Mouse (Mus musculus) liver, postnatal 0 days (tissue): Measurements from ENCODE around the gene Arhgef17. TPM values are rescaled to one million over a fixed set of nuclear protein-coding genes. Genes with fewer than 3 reads are reported as not detected.

Experiments used
- ATAC-seq: fragments of 200-750 bp; cut with Nextera tagmentation; 2 replicates; pipeline ENCODE4 v1.8.0; 2017; ENCODE audit warnings: mild to moderate bottlenecking, moderate library complexity
- DNase-seq: peaks from one replicate; pipeline ENCODE4 v3.0.0-alpha.2; 2016
- H3K27ac ChIP-seq: fragments of 300-500 bp; sonication (generic); 2 replicates; pipeline ENCODE4 v1.5.1; 2014; ENCODE audit warnings: antibody characterized with exemption, moderate library complexity, mild to moderate bottlenecking, low read depth
- H3K27me3 ChIP-seq: fragments of 300-500 bp; sonication (generic); 2 replicates; pipeline ENCODE4 v1.6.1; 2014; ENCODE audit warnings: low read length, control low read depth, mixed read lengths; ENCODE audit not compliant: insufficient read depth
- H3K36me3 ChIP-seq: fragments of 300-500 bp; sonication (generic); replicated peaks from 2 replicates; pipeline ENCODE4 v1.6.1; 2014; ENCODE audit warnings: mild to moderate bottlenecking, control low read depth, low read length, moderate library complexity, mixed read lengths; ENCODE audit not compliant: insufficient read depth
- H3K4me1 ChIP-seq: fragments of 300-500 bp; sonication (generic); 2 replicates; pipeline ENCODE4 v1.6.1; 2014; ENCODE audit warnings: antibody characterized with exemption, mild to moderate bottlenecking, control low read depth; ENCODE audit not compliant: insufficient read depth
- H3K4me2 ChIP-seq: fragments of 300-500 bp; sonication (generic); 2 replicates; pipeline ENCODE4 v1.6.1; 2014; ENCODE audit warnings: low read depth, mild to moderate bottlenecking, low read length, moderate library complexity, mixed read lengths
- H3K4me3 ChIP-seq: fragments of 300-500 bp; sonication (generic); 2 replicates; pipeline ENCODE4 v1.5.1; 2014; ENCODE audit warnings: low read depth, low read length
- H3K9ac ChIP-seq: fragments of 300-500 bp; sonication (generic); replicated peaks from 2 replicates; pipeline ENCODE4 v1.6.1; 2014; ENCODE audit warnings: mild to moderate bottlenecking, moderate library complexity
- H3K9me3 ChIP-seq: fragments of 300-500 bp; sonication (generic); 2 replicates; pipeline ENCODE4 v1.6.1; 2016; ENCODE audit warnings: mild to moderate bottlenecking, control low read depth, low read length, mixed read lengths
- CTCF ChIP-seq: sonication (generic); IDR thresholded peaks from 2 replicates; pipeline ENCODE4 v1.5.1; 2016; ENCODE audit warnings: antibody characterized with exemption, low read depth
- EP300 ChIP-seq: IDR thresholded peaks from 2 replicates; pipeline ENCODE4 v1.6.1; 2016; ENCODE audit warnings: antibody characterized with exemption, low read depth, mild to moderate bottlenecking
- WGBS: fragments of 180-500 bp; shearing (Covaris S2); extraction: QIAGEN DNeasy Blood & Tissue Kit; methylation state at CpG from one replicate; pipeline ENCODE4 v1.1.7; 2014; ENCODE audit not compliant: insufficient replicate concordance; 5-methylcytosine and 5-hydroxymethylcytosine counted together
- polyA plus RNA-seq: library from polyadenylated mRNA; unstranded; fragments of >200 nt; fragmentation: Nextera tagmentation; extraction: Ambion mirVana; gene quantifications from 2 replicates; pipeline ENCODE4 v1.2.1, GENCODE M21; 2015

Gene Arhgef17
- polyA plus RNA-seq, 1 experiment from 2014 or later: 0.35 TPM

GRCm38 (mm10) chr7:100928456-100928855 is 3.5 kb downstream of the Arhgef17 start:
- Histone ChIP-seq H3K9ac (no peak overlapping the region), H3K27ac (no peak overlapping the region), H3K27me3 (peaks cover 42% of the 10 kb centered on the region), H3K4me2 (peak overlapping the region; percentile 48; the same call in 1 of the 2 replicates), H3K9me3 (no peaks in the 10 kb centered on the region), H3K36me3 (no peaks in the 10 kb centered on the region), H3K4me1 (peaks cover 13% of the 10 kb centered on the region), H3K4me3 (0 out of 2 replicates have a peak overlapping the region, but pooled peaks have one; percentile 9)
- DNase-seq: no peak
- TF ChIP-seq EP300 (no peak), CTCF (no peak)
- 64% methylated on average over 9 of the region's 9 CpGs for WGBS
- no peak for ATAC-seq

DNA sequence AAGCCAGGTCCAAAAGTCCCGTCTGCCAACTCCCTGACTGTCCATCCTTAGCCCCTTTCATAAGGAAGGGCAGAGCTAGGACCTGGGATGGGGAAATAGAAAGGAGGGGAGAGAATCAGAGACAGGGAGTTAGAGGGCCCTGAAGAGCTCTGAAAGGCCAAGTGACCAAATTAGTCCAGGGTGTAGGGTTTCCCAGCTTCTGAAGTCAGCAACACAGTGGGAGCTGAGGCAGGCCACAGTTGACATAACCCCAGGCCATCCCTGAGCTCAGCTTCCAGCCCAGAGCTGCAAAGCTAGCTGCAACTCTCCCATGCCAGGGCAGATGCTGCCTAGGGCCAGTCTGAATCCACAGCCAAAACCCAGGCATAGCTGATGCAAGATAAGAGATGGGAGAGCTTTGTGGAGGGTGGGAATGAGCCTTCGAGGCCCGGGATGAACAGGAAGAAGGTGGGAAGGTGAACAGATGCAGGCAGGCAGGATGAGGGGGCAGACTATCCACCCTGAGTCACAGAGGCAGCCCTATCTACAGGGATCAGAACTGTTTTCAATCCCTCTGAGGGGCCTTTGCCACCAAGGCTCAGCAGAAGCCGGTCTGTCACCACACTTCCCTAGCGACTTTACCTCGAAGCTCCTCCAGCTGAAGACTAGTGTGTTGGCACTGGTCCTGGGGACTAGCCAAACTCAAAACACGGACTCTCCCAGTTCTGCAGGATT is 4.5 kb downstream of the Arhgef17 start:
- Histone ChIP-seq H3K4me2 (peak overlapping the region; percentile 48), H3K9ac (peak overlapping the region; percentile 11; the same call in 1 of the 2 replicates), H3K27me3 (peaks cover 40% of the 10 kb centered on the region), H3K4me3 (peak overlapping the region; percentile 9), H3K4me1 (peaks cover 13% of the 10 kb centered on the region), H3K27ac (no peak overlapping the region), H3K9me3 (no peaks in the 10 kb centered on the region), H3K36me3 (no peaks in the 10 kb centered on the region)
- ATAC-seq (no peak), DNase-seq (no peak)
- 29% methylated on average over 7 of the region's 7 CpGs for WGBS
- no peak for TF ChIP-seq CTCF
- TF ChIP-seq EP300: no peak

- Histone ChIP-seq H3K9me3 (no peaks in the 10 kb centered on the region), H3K27me3 (peaks cover 29% of the 10 kb centered on the region), H3K4me2 (no peak overlapping the region; the same call in 1 of the 2 replicates), H3K9ac (no peak overlapping the region), H3K36me3 (no peaks in the 10 kb centered on the region), H3K4me3 (no peak overlapping the region), H3K4me1 (peaks cover 5% of the 10 kb centered on the region), H3K27ac (no peak overlapping the region)
- no peak for ATAC-seq
- TF ChIP-seq EP300 (no peak), CTCF (no peak)
- no peak for DNase-seq
- WGBS: 49% methylated on average over 12 of the region's 12 CpGs
Observed at GRCm38 (mm10) chr7:100926311-100926923, 5.5 kb downstream of the Arhgef17 start.

GRCm38 (mm10) chr7:100924674-100925445 is 7.0 kb downstream of the Arhgef17 start:
- Histone ChIP-seq H3K4me1 (peaks cover under 1% of the 10 kb centered on the region; the same call in 1 of the 2 replicates), H3K36me3 (no peaks in the 10 kb centered on the region), H3K4me2 (0 out of 2 replicates have a peak overlapping the region, but pooled peaks have one; percentile 5), H3K9me3 (no peaks in the 10 kb centered on the region), H3K27ac (no peak overlapping the region), H3K9ac (no peak overlapping the region), H3K4me3 (no peak overlapping the region), H3K27me3 (peaks cover 15% of the 10 kb centered on the region)
- no peak for DNase-seq
- 66% methylated on average over 10 of the region's 10 CpGs for WGBS
- no peak for TF ChIP-seq EP300
- TF ChIP-seq CTCF: no peak
- no peak for ATAC-seq

DNA sequence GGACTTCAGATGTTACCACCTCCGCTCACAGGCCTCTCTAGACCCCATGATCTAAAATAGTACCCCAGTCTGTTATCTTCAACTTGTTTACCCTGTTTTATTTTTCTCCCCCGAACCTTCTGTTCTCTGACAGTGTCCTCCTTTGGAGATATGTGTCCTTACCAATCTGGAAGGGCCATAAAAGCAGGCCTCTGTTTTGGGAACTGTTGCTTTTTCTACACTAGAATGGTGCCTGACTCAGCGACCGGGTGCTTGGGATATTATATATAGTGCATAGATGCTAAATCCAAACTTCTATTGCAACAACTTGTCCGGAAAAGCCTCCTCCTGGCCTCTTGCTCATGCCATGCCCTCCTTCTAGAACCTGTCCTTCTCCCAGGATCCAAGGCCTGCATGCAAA is 7.7 kb downstream of the Arhgef17 start:
- no peak overlapping the region for H3K4me2 ChIP-seq
- WGBS: 79% methylated on average over 5 of the region's 5 CpGs
- H3K4me3 ChIP-seq: no peak overlapping the region
- TF ChIP-seq EP300: no peak
- no peak for TF ChIP-seq CTCF
- H3K27ac ChIP-seq: no peak overlapping the region
- ATAC-seq (no peak), DNase-seq (no peak)
- H3K4me1 ChIP-seq: peaks cover 3% of the 10 kb centered on the region; the same call in 1 of the 2 replicates
- H3K27me3 ChIP-seq: peaks cover 10% of the 10 kb centered on the region; the same call in 1 of the 2 replicates
- no peaks in the 10 kb centered on the region for H3K36me3 ChIP-seq
- no peaks in the 10 kb centered on the region for H3K9me3 ChIP-seq
- H3K9ac ChIP-seq: no peak overlapping the region

- Histone ChIP-seq H3K27ac (no peak overlapping the region), H3K27me3 (no peaks in the 10 kb centered on the region), H3K4me3 (no peak overlapping the region), H3K36me3 (no peaks in the 10 kb centered on the region), H3K9ac (no peak overlapping the region), H3K4me1 (peaks cover 3% of the 10 kb centered on the region; the same call in 1 of the 2 replicates), H3K4me2 (no peak overlapping the region), H3K9me3 (no peaks in the 10 kb centered on the region)
- DNase-seq (no peak), ATAC-seq (no peak)
- WGBS: 77% methylated on average over 4 of the region's 4 CpGs
- TF ChIP-seq CTCF (no peak), EP300 (no peak)
Observed at GRCm38 (mm10) chr7:100922907-100923306, 9.0 kb downstream of the Arhgef17 start.
